Mouse (Mus musculus) lung, embryonic 14.5 days (tissue): ENCODE measurements around the gene Slc6a6. TPM values are rescaled to one million over a fixed set of nuclear protein-coding genes. Genes with fewer than 3 reads are reported as not detected.
A peak's percentile ranks its signal among the peaks of the same experiment; 100 is the strongest.

Experiments used
- ATAC-seq: fragments of 200-750 bp; cut with Nextera tagmentation; 2 replicates; pipeline ENCODE4 v1.8.0; 2017; ENCODE audit warnings: mild to moderate bottlenecking, moderate TSS enrichment, moderate library complexity; ENCODE audit not compliant: insufficient read depth
- DNase-seq: peaks from one replicate; pipeline ENCODE4 v3.0.0-alpha.2; 2015
- H3K27ac ChIP-seq: fragments of 300-500 bp; sonication (generic); 2 replicates; pipeline ENCODE4 v1.5.1; 2014; ENCODE audit warnings: low read depth, mild to moderate bottlenecking, moderate library complexity
- H3K27me3 ChIP-seq: fragments of 300-500 bp; sonication (generic); 2 replicates; pipeline ENCODE4 v1.6.1; 2014; ENCODE audit warnings: low read length, control low read depth; ENCODE audit not compliant: insufficient read depth
- H3K36me3 ChIP-seq: fragments of 300-500 bp; sonication (generic); 2 replicates; pipeline ENCODE4 v1.6.1; 2014; ENCODE audit warnings: control low read depth; ENCODE audit not compliant: insufficient read depth
- H3K4me1 ChIP-seq: fragments of 300-500 bp; sonication (generic); 2 replicates; pipeline ENCODE4 v1.6.1; 2014; ENCODE audit warnings: antibody characterized with exemption, control low read depth; ENCODE audit not compliant: insufficient read depth
- H3K4me2 ChIP-seq: fragments of 300-500 bp; sonication (generic); 2 replicates; pipeline ENCODE4 v1.6.1; 2014; ENCODE audit warnings: mild to moderate bottlenecking
- H3K4me3 ChIP-seq: fragments of 300-500 bp; sonication (generic); 2 replicates; pipeline ENCODE4 v1.5.1; 2014; ENCODE audit warnings: low read depth, low read length
- H3K9ac ChIP-seq: fragments of 300-500 bp; sonication (generic); 2 replicates; pipeline ENCODE4 v1.6.1; 2014
- H3K9me3 ChIP-seq: fragments of 300-500 bp; sonication (generic); 2 replicates; pipeline ENCODE4 v1.6.1; 2016; ENCODE audit warnings: low read depth, low read length, control low read depth
- CTCF ChIP-seq: IDR thresholded peaks from 2 replicates; pipeline ENCODE4 v1.5.1; 2016; ENCODE audit warnings: antibody characterized with exemption, low read depth
- WGBS: fragments of 180-500 bp; shearing (Covaris S2); extraction: QIAGEN DNeasy Blood & Tissue Kit; methylation state at CpG from one replicate; pipeline ENCODE4 v1.1.7; 2014; 5-methylcytosine and 5-hydroxymethylcytosine counted together
- polyA plus RNA-seq: library from polyadenylated mRNA; unstranded; fragments of >200 nt; fragmentation: Nextera tagmentation; extraction: Ambion mirVana; gene quantifications from 2 replicates; pipeline ENCODE4 v1.2.1, GENCODE M21; 2014

Slc6a6 gene
- polyA plus RNA-seq, 1 experiment from 2014 or later: 47.6 TPM

DNA sequence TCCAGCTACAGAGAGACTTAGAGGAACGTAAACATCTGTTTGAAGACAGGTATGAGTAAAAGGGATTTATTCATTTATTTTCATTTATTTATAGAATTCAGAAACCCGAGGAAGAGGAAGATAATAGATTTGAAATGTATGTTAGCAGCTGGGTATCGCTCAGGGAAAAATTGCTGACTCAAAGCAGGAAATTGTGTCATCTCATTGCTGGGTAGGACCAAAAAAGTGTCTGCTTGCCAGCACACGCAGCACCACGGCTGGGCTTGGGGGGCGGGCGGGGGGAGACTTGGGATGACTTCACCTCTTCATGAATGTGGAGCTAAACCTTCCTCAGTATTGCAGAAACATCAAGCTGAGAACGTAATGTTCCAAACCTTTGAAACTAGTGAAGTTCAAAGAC is 83.7 kb downstream of the Slc6a6 start:
- H3K9me3 ChIP-seq: no peaks in the 10 kb centered on the region
- WGBS: 70% methylated on average over 8 of the region's 8 CpGs
- no peak for TF ChIP-seq CTCF
- no peaks in the 10 kb centered on the region for H3K27me3 ChIP-seq
- H3K9ac ChIP-seq: no peak overlapping the region
- no peaks in the 10 kb centered on the region for H3K36me3 ChIP-seq
- no peak for ATAC-seq
- no peak overlapping the region for H3K4me2 ChIP-seq
- H3K4me3 ChIP-seq: no peak overlapping the region
- DNase-seq: no peak
- H3K27ac ChIP-seq: no peak overlapping the region
- no peaks in the 10 kb centered on the region for H3K4me1 ChIP-seq

DNA sequence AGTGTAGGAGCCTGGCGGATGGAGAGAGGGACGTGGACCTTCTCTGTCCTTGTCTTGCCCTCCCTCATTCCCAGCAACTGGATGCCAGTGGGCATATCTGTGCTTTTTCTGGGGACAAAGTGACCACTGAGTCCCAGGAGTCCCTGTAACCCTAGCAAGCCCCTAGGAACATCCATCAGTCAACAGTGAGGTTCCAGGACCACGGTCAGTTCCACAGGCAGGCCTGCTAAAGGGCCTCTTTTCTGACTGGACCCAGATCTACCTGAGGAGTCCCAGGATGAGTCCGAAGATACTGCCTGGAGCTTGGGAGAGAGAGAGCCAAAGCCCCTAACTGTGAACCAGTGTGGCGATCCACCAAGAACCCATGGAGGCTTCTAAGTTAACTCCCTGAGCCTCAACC is 90.1 kb downstream of the Slc6a6 start:
- Histone ChIP-seq H3K4me3 (no peak overlapping the region), H3K9ac (no peak overlapping the region), H3K27me3 (no peaks in the 10 kb centered on the region), H3K4me2 (no peak overlapping the region), H3K36me3 (no peaks in the 10 kb centered on the region), H3K27ac (no peak overlapping the region), H3K4me1 (no peaks in the 10 kb centered on the region), H3K9me3 (no peaks in the 10 kb centered on the region)
- TF ChIP-seq CTCF: no peak
- no peak for ATAC-seq
- peak; percentile 36 for DNase-seq
- WGBS: 63% methylated on average over 5 of the region's 5 CpGs

DNA sequence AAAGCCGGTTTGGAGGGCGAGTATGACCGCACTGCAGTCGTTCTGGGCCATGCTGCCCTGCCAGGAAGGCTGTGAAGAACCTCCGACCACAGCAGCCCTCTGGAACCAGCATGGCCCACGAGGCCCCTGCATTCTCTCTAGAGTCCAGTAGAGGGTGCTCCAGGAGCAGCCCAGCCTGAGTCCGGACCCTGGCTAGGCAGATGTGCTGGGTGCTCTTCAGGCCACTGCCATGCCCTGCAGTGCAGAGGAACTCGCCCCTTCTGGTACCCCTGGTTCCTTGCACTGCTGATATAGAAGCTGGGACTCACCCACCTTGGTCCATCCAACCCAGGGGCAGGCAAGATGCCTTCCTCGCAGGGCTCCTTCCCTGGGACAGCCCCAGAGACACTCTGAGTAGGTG is 92.7 kb downstream of the Slc6a6 start:
- Histone ChIP-seq H3K9ac (no peak overlapping the region), H3K27me3 (no peaks in the 10 kb centered on the region), H3K4me1 (no peaks in the 10 kb centered on the region), H3K4me2 (no peak overlapping the region), H3K4me3 (no peak overlapping the region), H3K27ac (no peak overlapping the region), H3K9me3 (no peaks in the 10 kb centered on the region), H3K36me3 (no peaks in the 10 kb centered on the region)
- DNase-seq: peak; percentile 86
- peak; percentile 70 for ATAC-seq
- 10% methylated on average over 9 of the region's 9 CpGs for WGBS
- TF ChIP-seq CTCF: peak; percentile 96

DNA sequence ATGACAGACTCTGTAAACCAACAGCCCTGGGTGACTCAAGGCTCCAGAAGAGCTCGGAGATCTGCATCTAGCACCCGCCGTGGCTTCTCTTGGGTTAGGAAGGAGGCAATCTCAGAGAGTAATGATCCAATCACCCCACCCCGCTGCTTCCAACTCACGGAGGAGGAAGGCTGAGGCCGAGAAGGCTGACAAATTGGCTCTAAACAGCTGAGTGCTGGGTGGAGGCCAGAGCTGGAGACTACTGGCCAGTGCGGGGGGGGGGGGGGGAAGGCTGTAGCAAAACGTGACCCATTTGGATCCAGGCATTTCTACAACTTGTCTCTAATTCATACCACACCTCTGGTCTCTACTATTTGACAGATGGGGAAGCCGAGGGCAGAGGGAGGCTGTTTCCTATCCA is 95.4 kb downstream of the Slc6a6 start:
- no peaks in the 10 kb centered on the region for H3K4me1 ChIP-seq
- no peak for TF ChIP-seq CTCF
- no peak overlapping the region for H3K27ac ChIP-seq
- no peaks in the 10 kb centered on the region for H3K36me3 ChIP-seq
- no peaks in the 10 kb centered on the region for H3K9me3 ChIP-seq
- WGBS: 45% methylated on average over 9 of the region's 9 CpGs
- no peak overlapping the region for H3K4me2 ChIP-seq
- H3K27me3 ChIP-seq: no peaks in the 10 kb centered on the region
- no peak for ATAC-seq
- no peak overlapping the region for H3K4me3 ChIP-seq
- no peak for DNase-seq
- H3K9ac ChIP-seq: no peak overlapping the region

DNA sequence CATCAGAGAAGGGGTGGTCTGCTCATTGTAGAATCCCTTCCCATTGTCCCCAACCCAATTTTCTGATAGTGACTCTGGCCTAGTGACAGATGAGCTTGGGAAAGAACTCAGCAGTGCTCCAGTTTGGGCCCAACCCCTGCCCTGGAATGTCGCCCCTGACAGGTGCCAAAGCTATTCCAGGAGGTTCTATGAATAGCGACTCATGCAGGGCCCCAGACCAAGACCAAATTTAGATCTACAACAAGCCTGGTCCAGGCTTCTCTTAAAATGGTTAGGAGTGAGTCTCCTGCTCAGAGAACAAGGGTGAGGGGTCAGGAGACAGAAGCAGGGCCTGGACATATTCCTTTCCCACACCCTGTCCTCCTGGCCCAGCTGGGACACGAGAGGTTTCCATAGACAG is 101.2 kb downstream of the Slc6a6 start:
- ATAC-seq (no peak), DNase-seq (no peak)
- TF ChIP-seq CTCF: no peak
- Histone ChIP-seq H3K4me1 (no peaks in the 10 kb centered on the region), H3K27me3 (no peaks in the 10 kb centered on the region), H3K9ac (no peak overlapping the region), H3K4me3 (no peak overlapping the region), H3K9me3 (no peaks in the 10 kb centered on the region), H3K27ac (no peak overlapping the region), H3K4me2 (no peak overlapping the region), H3K36me3 (no peaks in the 10 kb centered on the region)
- WGBS: 65% methylated on average over 3 of the region's 3 CpGs

DNA sequence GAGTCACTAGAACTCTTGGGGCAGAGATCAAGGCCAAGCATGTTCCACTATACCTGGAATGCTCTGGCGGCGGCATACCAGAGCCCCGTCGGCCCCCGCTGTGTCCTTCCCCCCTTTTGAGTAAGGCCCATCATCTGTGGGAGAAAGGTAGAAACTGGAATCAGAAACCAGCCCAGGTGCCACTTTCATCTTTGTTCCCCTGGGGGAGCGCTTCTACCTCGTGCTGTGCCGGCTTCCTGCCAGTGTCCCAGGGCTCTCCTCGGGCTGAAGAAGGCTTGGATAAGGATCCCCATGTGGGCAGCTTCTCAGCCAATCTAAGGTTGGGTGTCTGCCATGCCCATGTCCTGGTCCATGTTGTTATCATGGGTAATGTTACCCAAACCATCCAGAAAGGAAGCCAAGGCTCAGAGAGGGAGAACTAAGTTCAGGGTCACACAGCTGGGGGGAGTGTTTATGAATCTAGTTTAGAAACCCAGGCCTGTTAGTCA is 104.5 kb downstream of the Slc6a6 start:
- Histone ChIP-seq H3K4me1 (no peaks in the 10 kb centered on the region), H3K9me3 (no peaks in the 10 kb centered on the region), H3K36me3 (no peaks in the 10 kb centered on the region), H3K4me2 (no peak overlapping the region), H3K27ac (no peak overlapping the region), H3K4me3 (no peak overlapping the region), H3K9ac (no peak overlapping the region), H3K27me3 (no peaks in the 10 kb centered on the region)
- no peak for TF ChIP-seq CTCF
- no peak for DNase-seq
- ATAC-seq: no peak
- WGBS: 81% methylated on average over 9 of the region's 9 CpGs

DNA sequence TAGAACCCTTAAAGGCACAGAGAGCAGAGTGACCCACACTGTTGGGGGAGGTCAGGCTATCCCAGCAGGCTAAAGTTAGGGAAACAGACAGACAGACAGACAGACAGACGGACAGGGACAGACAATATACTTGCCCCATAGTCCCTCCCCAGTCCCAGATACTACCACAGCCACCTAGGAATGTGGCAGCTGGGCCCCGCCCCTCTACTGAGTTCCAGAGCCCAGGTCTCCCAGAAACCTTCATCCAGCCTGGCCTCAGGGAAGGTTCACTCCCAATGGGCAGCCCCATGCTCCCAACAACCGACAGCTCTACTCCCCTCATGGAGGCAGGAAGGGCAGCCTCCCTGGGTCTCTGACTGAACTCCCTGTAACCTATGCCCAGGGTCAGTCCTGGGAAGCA is 111.8 kb downstream of the Slc6a6 start:
- H3K9me3 ChIP-seq: no peaks in the 10 kb centered on the region
- no peak overlapping the region for H3K9ac ChIP-seq
- H3K36me3 ChIP-seq: no peaks in the 10 kb centered on the region
- H3K27me3 ChIP-seq: no peaks in the 10 kb centered on the region
- 38% methylated on average over 3 of the region's 3 CpGs for WGBS
- H3K4me2 ChIP-seq: no peak overlapping the region
- no peak for DNase-seq
- H3K4me1 ChIP-seq: no peaks in the 10 kb centered on the region
- ATAC-seq: no peak
- no peak overlapping the region for H3K4me3 ChIP-seq
- no peak overlapping the region for H3K27ac ChIP-seq
- TF ChIP-seq CTCF: no peak

DNA sequence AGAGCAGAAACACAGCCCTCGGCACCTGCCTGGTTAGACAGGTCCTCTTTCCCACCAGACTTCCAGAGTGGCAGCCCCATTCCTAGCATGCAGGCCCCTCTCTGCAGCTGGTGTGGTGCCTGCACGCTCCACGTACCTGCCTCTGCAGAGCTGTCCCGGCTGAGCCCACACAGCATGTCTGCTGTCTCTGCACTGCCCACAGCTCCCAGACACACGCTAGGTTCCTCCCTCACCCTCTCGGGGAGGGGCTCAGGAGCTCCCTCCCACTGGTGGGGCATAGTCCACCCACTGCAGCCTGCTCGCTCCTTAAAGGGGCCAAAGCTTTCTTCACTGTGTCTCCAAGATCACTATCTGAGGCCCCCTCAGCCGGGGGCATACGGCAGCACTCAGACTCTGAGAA is 112.2 kb downstream of the Slc6a6 start:
- no peak overlapping the region for H3K4me3 ChIP-seq
- no peaks in the 10 kb centered on the region for H3K36me3 ChIP-seq
- no peaks in the 10 kb centered on the region for H3K4me1 ChIP-seq
- no peak overlapping the region for H3K9ac ChIP-seq
- H3K9me3 ChIP-seq: no peaks in the 10 kb centered on the region
- no peak overlapping the region for H3K4me2 ChIP-seq
- ATAC-seq: no peak
- WGBS: 35% methylated on average over 9 of the region's 9 CpGs
- no peak overlapping the region for H3K27ac ChIP-seq
- no peaks in the 10 kb centered on the region for H3K27me3 ChIP-seq
- no peak for DNase-seq
- no peak for TF ChIP-seq CTCF
